Mouse (Mus musculus) kidney, embryonic 15.5 days (tissue): ENCODE measurements around the gene Eif2b5. TPM values are rescaled to one million over a fixed set of nuclear protein-coding genes. Genes with fewer than 3 reads are reported as not detected.

Source experiments
- ATAC-seq: fragments of 200-750 bp; cut with Nextera tagmentation; replicated peaks from 2 replicates; pipeline ENCODE4 v1.8.0; 2017; ENCODE audit warnings: moderate TSS enrichment; ENCODE audit not compliant: low FRiP score
- H3K27ac ChIP-seq: fragments of 300-500 bp; sonication (generic); 2 replicates; pipeline ENCODE4 v1.5.1; 2015; ENCODE audit warnings: mild to moderate bottlenecking, inconsistent platforms
- H3K27me3 ChIP-seq: fragments of 300-500 bp; sonication (generic); 2 replicates; pipeline ENCODE4 v1.6.1; 2015; ENCODE audit warnings: inconsistent platforms
- H3K36me3 ChIP-seq: fragments of 300-500 bp; sonication (generic); 2 replicates; pipeline ENCODE4 v1.6.1; 2015; ENCODE audit warnings: inconsistent platforms
- H3K4me1 ChIP-seq: fragments of 300-500 bp; sonication (generic); 2 replicates; pipeline ENCODE4 v1.6.1; 2015; ENCODE audit warnings: inconsistent platforms
- H3K4me2 ChIP-seq: fragments of 300-500 bp; sonication (generic); 2 replicates; pipeline ENCODE4 v1.6.1; 2015; ENCODE audit warnings: moderate library complexity, mild to moderate bottlenecking, inconsistent platforms
- H3K4me3 ChIP-seq: fragments of 300-500 bp; sonication (generic); replicated peaks from 2 replicates; pipeline ENCODE4 v1.5.1; 2015; ENCODE audit warnings: mild to moderate bottlenecking, inconsistent platforms
- H3K9ac ChIP-seq: fragments of 300-500 bp; sonication (generic); 2 replicates; pipeline ENCODE4 v1.6.1; 2015; ENCODE audit warnings: mild to moderate bottlenecking, inconsistent platforms
- H3K9me3 ChIP-seq: fragments of 300-500 bp; sonication (generic); replicated peaks from 2 replicates; pipeline ENCODE4 v1.6.1; 2016; ENCODE audit warnings: inconsistent platforms
- WGBS: fragments of 180-500 bp; shearing (Covaris S2); methylation state at CpG from one replicate; pipeline ENCODE4 v1.1.7; 2015; ENCODE audit warnings: mixed read lengths; 5-methylcytosine and 5-hydroxymethylcytosine counted together
- polyA plus RNA-seq: library from polyadenylated mRNA; unstranded; fragments of >200 nt; fragmentation: Nextera tagmentation; extraction: Ambion mirVana; gene quantifications from 2 replicates; pipeline ENCODE4 v1.2.1, GENCODE M21; 2015

The Eif2b5 gene
- polyA plus RNA-seq, 1 experiment from 2014 or later, result 121 TPM

DNA sequence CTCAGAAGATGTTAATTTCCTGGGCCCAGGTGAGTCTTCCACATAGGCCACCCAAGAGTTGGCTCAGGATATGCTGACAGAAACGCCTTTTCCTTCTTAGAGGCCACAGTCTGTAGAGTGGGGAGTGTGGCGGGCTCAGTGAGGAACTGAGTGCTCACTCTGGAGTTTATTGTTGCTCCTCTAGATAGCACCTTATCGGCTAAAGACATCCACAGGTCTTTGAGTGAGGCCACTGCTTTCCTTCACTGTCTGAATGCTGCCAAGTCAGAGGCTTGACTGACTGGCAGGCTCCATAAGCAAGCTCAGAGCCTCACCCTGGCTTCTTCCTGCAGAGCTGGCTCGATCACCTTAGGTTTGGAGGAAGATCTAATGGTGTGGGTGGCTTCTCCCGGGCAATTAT lies 30.2 kb downstream of the Eif2b5 start:
- Histone ChIP-seq H3K27ac (no peak overlapping the region), H3K4me3 (no peak overlapping the region), H3K9me3 (no peaks in the 10 kb centered on the region), H3K4me1 (no peaks in the 10 kb centered on the region), H3K27me3 (no peaks in the 10 kb centered on the region), H3K4me2 (no peak overlapping the region), H3K9ac (no peak overlapping the region), H3K36me3 (peaks cover 97% of the 10 kb centered on the region)
- no peak for ATAC-seq
- 95% methylated on average over 5 of the region's 5 CpGs for WGBS

DNA sequence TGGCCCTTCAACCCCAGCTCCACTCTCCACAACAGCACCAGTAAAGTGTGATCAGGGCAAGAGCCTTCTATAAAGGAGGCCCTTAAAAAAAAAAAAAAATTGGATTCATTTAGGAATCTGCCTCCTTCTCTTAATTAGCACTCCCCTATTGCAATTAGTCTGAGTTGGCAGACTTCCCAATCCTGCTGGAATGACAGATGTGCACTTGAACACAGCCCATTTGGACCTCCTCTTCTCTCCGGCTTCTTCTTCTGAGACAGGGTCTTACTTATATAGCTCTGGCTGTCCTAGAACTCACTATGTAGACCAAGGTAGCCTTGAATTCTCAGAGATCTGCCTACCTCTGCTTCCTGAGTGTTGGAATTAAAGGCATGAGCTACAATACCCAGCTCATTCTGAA lies 30.8 kb downstream of the Eif2b5 start:
- Histone ChIP-seq H3K4me3 (no peak overlapping the region), H3K36me3 (peaks cover 94% of the 10 kb centered on the region), H3K9ac (no peak overlapping the region), H3K27ac (no peak overlapping the region), H3K4me2 (no peak overlapping the region), H3K4me1 (no peaks in the 10 kb centered on the region), H3K9me3 (no peaks in the 10 kb centered on the region), H3K27me3 (no peaks in the 10 kb centered on the region)
- ATAC-seq, result no peak
- 83% methylated on average over 1 of the region's 1 CpGs for WGBS

DNA sequence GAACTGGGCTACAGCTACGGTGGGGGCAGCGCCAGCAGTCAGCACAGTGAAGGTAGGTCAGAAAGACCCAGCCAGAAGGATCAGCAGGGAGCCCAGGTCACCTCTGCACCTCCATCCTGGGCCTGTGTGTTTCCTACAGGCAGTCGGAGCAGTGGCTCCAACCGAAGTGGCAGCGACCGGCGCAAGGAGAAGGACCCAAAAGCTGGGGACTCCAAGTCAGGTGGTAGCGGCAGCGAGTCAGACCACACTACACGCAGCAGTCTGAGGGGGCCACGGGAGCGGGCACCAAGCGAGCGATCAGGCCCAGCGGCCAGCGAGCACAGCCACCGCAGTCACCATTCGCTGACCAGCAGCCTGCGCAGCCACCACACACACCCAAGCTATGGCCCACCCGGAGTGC lies 32.3 kb downstream of the Eif2b5 start:
- 97% methylated on average over 20 of the region's 20 CpGs for WGBS
- Histone ChIP-seq H3K4me3 (no peak overlapping the region), H3K36me3 (peaks cover 79% of the 10 kb centered on the region), H3K27me3 (no peaks in the 10 kb centered on the region), H3K4me1 (peaks cover under 1% of the 10 kb centered on the region), H3K9me3 (no peaks in the 10 kb centered on the region), H3K27ac (no peak overlapping the region), H3K9ac (no peak overlapping the region), H3K4me2 (no peak overlapping the region)
- ATAC-seq, result no peak

DNA sequence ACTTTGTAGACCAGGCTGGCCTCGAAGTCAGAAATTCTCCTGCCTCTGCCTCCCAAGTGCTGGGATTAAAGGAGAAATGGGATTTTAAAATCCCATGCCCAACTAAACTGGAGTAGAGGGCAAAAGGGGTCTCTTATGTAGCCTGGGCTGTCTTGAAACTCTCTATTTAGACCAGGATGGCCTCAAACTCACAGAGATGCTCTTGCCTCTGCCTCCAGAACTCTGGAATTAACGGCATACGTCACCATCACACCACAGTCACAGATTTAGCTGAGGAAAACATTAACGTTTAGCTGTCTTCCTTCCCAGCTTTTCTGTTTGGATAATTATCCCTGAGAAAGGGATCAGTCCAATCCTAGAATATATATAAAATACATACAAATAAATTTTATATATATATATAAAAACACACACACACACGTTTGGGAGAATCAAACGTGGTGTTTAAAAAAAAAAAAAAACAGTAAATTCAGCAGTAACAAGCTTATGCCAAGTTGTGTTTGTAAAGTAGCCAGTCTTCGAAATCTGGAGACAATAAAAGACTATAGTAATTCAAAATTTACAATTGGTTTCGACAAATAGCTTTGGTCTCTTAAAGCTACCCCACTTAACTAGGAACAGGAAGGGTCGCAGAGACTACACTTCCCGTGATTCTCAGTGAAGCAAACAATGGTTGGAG lies 36.1 kb downstream of the Eif2b5 start:
- 48% methylated on average over 10 of the region's 10 CpGs for WGBS
- no peaks in the 10 kb centered on the region for H3K27me3 ChIP-seq
- H3K27ac ChIP-seq, result no peak overlapping the region
- H3K9ac ChIP-seq, result no peak overlapping the region
- no peak for ATAC-seq
- H3K4me2 ChIP-seq, result peak overlapping the region; percentile 40
- H3K4me3 ChIP-seq, result no peak overlapping the region; the same call in 1 of the 2 replicates
- H3K9me3 ChIP-seq, result no peaks in the 10 kb centered on the region
- peaks cover 64% of the 10 kb centered on the region for H3K36me3 ChIP-seq
- H3K4me1 ChIP-seq, result peaks cover 23% of the 10 kb centered on the region

DNA sequence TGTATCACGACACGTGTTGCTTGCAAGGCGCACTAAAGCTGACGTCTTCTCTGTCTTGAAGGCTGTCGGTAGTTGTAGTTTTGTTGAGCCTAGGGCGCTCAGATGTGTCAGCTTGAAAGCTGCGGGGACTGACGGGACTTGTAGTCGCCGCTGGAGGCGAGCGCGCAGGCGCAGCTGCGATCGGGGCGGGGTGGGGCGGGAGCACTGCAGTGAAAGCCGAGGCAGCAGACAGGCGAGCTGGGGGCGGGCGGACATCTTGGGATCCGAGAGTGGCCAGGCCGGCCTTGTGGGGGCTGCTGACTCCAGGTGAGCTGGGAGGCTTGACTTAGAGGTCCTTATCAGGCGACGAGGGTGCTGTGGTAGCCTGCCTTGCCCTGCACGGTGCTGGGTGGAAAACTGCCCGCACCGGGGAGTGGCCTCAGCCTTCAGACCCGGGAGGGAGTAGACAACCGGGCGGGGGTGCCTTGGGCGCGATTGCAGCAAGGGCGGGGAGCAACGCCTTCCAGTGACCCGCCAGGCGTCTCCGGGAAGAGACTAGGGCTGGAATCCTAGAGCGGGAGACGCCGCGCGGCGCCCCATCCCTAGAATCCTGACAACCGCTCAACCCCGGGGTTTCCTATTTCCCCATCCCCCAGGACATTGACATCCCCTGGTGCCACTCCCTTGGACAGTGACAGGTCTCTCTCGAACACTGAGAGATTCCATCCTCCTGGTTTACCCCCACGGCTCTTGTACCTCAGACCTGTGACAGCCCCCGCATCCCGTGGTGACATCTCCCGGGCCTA lies 36.9 kb downstream of the Eif2b5 start, which contains the start of gene Ap2m1:
TSS of gene Ap2m1 (plus strand) at position 183 of the 785 bp plus-strand sequence.
- Histone ChIP-seq H3K27ac (peak within 1 kb of the TSS; percentile 92), H3K4me3 (peak within 1 kb of the TSS; percentile 95), H3K9me3 (no peaks in the 10 kb centered on the region), H3K36me3 (peaks cover 64% of the 10 kb centered on the region), H3K9ac (peak within 1 kb of the TSS; percentile 96), H3K4me2 (peak within 1 kb of the TSS; percentile 81), H3K4me1 (peaks cover 23% of the 10 kb centered on the region), H3K27me3 (no peaks in the 10 kb centered on the region)
- peak; percentile 98 for ATAC-seq
- under 1% methylated on average over 52 of the region's 52 CpGs for WGBS

DNA sequence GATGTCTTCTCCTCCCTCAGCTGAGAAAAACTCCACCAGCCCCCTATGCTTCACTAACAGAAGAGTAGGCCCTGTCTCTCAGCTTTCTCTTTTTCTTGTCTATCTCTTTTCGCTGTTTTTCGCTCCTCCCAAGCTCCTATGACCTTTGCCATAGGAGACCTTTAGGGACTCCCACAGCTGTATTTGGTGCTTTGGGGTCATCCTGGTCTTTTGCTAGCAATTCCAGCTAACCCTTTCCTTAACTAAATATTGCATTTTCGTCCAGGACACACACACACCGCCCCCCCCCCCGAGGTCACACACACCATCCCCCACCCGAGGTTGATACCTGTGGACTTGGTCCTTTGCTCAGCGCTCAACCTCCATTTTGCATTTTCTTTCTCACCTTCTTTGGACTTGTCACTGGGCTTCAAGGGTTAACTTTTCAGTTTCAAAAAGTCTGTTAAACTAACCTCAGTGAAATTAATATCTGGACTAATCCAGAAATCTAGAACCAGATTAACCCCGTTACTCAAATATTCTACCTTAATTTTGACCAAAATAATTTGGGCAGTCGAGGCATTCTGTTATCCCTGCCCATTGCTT lies 37.6 kb downstream of the Eif2b5 start:
- no peak for ATAC-seq
- Histone ChIP-seq H3K36me3 (peaks cover 64% of the 10 kb centered on the region), H3K4me1 (peaks cover 23% of the 10 kb centered on the region), H3K9ac (peak overlapping the region; percentile 96), H3K9me3 (no peaks in the 10 kb centered on the region), H3K4me2 (peak overlapping the region; percentile 81), H3K27me3 (no peaks in the 10 kb centered on the region), H3K27ac (peak overlapping the region; percentile 92), H3K4me3 (peak overlapping the region; percentile 95)
- 35% methylated on average over 9 of the region's 9 CpGs for WGBS

DNA sequence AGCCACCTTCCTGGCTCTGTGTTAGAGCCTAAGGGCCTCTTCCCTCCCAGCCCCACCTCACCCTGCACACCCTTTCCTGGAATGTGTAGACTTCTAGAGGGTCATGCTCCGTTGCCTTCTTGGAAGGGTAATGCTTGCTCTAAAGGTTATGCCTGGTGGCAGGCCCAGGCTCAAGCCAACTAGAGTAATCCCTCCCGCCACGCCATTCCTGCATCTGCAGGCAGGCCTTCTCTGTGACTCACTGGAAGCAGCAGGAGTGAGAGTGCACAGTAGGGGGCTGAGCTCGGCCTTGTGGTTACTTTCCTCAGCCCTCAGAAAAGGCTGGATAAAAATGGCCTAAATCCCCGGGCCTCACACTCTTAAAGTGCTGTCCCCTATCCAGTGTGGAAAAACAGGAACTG lies 38.5 kb downstream of the Eif2b5 start:
- peak overlapping the region; percentile 95 for H3K4me3 ChIP-seq
- H3K4me2 ChIP-seq, result peak overlapping the region; percentile 81
- peaks cover 23% of the 10 kb centered on the region for H3K4me1 ChIP-seq
- H3K9me3 ChIP-seq, result no peaks in the 10 kb centered on the region
- no peaks in the 10 kb centered on the region for H3K27me3 ChIP-seq
- peak overlapping the region; percentile 96 for H3K9ac ChIP-seq
- H3K27ac ChIP-seq, result peak overlapping the region; percentile 81
- ATAC-seq, result peak; percentile 13; the same call in 1 of the 2 replicates
- peaks cover 64% of the 10 kb centered on the region for H3K36me3 ChIP-seq
- 27% methylated on average over 5 of the region's 5 CpGs for WGBS

DNA sequence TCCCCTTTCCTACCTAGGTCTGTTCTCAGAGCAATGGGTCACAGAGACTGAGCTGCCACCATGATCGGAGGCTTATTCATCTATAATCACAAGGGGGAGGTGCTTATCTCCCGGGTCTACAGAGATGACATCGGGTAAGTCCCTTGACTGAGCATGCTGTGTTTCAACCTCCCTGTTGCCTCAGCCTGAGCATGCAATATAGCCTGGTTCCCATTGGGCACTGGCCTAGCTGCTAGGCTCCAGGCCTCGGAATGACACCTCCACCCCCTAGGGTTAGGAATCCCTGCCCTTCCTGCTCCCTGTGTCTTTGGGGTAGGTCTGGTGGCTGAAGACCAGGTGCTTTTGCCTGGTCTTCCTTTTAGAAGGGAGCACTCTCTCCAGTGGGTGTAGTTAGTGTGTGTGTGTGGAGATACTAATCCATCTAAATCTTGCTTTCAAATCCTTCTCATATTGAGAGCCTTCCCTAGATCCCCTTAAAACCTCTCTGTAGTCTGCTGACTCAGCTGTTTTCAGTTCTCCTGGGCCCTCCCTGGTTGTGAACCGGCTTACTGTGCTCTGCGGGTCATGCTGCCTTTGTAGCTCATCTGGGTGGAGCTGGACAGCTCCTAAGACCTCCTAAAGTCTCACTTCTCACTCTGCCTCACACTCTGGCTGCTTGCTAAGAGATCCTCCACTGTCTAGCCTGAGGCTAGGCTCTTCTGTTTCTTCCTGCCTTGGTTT lies 39.1 kb downstream of the Eif2b5 start:
- WGBS, result 43% methylated on average over 6 of the region's 6 CpGs
- Histone ChIP-seq H3K27ac (peak overlapping the region; percentile 81), H3K4me1 (peaks cover 23% of the 10 kb centered on the region), H3K4me3 (peak overlapping the region; percentile 95), H3K9ac (peak overlapping the region; percentile 96; the same call in 1 of the 2 replicates), H3K27me3 (no peaks in the 10 kb centered on the region), H3K36me3 (peaks cover 65% of the 10 kb centered on the region), H3K9me3 (no peaks in the 10 kb centered on the region), H3K4me2 (peak overlapping the region; percentile 81)
- ATAC-seq, result no peak

DNA sequence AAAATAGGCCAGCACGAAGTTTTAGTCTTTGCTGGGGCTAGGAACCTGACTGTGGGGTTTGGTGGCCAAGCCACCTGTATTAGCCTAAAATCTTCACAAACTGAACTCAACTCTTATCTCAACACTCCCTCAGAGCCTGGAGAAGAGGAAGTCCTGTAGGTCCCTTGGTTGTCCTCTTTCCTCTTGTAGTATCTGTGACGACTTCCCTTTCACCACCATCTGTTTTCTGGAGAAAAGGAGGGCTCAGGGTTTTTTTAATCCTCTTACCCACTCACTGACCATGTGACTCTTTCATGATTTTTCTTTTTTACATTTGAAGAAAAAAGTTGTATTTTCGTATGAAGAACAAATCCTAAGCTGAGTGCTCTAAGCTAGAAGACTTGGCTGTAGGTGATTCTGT lies 41.0 kb downstream of the Eif2b5 start:
- Histone ChIP-seq H3K4me2 (no peak overlapping the region), H3K36me3 (peaks cover 68% of the 10 kb centered on the region), H3K4me1 (peaks cover 23% of the 10 kb centered on the region), H3K4me3 (no peak overlapping the region), H3K27ac (no peak overlapping the region), H3K27me3 (no peaks in the 10 kb centered on the region), H3K9me3 (no peaks in the 10 kb centered on the region), H3K9ac (no peak overlapping the region)
- no peak for ATAC-seq
- 77% methylated on average over 3 of the region's 3 CpGs for WGBS

DNA sequence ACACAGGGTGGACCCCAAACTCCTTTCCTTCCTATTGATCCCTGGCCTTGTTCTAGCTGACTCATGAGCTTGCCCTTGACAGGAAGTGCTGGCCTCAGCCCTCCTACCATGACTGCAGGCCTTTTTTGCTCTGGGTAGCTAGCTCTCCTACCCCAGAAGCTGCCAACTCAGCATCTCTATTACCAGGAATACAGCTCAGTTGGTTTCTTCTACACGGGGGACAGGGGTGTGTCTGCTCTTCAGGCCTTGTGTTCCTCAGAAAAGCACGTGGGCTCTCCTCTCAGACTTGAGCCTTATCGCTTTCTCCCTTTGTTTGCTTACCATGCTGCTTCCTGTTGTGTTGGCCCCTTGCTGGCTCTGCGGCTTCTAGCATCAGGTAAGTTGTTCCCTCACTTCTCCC lies 41.8 kb downstream of the Eif2b5 start:
- peaks cover 75% of the 10 kb centered on the region for H3K36me3 ChIP-seq
- 92% methylated on average over 4 of the region's 4 CpGs for WGBS
- no peak for ATAC-seq

DNA sequence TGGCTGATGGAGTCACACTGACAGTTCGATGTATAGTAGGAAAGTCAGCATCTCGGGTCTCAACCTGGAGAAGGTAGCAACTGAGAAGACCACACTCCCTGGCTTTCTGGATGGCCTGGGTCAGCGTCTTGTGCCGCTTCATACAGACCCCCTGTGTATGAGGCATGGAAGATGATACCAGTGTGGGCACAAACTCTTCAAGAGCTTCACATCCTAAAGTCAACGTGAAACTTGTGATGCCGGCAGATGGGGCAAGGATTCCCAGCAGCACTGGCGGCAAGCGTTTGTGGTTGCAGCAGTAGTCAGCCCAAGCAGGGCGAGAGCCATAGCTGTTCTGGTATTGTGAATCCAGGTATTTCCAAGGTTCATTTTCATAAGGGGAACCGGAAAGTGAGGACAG lies 47.1 kb downstream of the Eif2b5 start:
- no peak for ATAC-seq
- 92% methylated on average over 10 of the region's 10 CpGs for WGBS
- Histone ChIP-seq H3K4me3 (no peak overlapping the region), H3K27me3 (no peaks in the 10 kb centered on the region), H3K4me2 (no peak overlapping the region), H3K36me3 (peaks cover 63% of the 10 kb centered on the region), H3K9me3 (no peaks in the 10 kb centered on the region), H3K27ac (no peak overlapping the region), H3K4me1 (peaks cover 22% of the 10 kb centered on the region), H3K9ac (no peak overlapping the region)

More for the DNA sequence above, 41.8 kb downstream of the Eif2b5 start:
- Histone ChIP-seq H3K4me2 (no peak overlapping the region), H3K27ac (no peak overlapping the region), H3K4me1 (peaks cover 23% of the 10 kb centered on the region), H3K4me3 (no peak overlapping the region), H3K9ac (no peak overlapping the region), H3K9me3 (no peaks in the 10 kb centered on the region), H3K27me3 (no peaks in the 10 kb centered on the region)
